Mouse (Mus musculus) myocyte (in vitro differentiated cells): ENCODE measurements at regions not wholly inside any gene's neighbourhood (a gene's known extent, or its start where the extent isn't known, plus 50 kb on each side); places are given as distances from the start of the nearest gene placed in this dataset.

Source experiments
- E2F4 ChIP-seq: IDR thresholded peaks from one replicate; pipeline ENCODE4 v1.6.1; 2011; ENCODE audit warnings: mild to moderate bottlenecking, control low read depth, moderate library complexity; ENCODE audit not compliant: insufficient read depth
- POLR2A ChIP-seq: IDR thresholded peaks from one replicate; pipeline ENCODE4 v1.6.1; 2011; ENCODE audit warnings: low read depth, mild to moderate bottlenecking, control low read depth, moderate library complexity; ENCODE audit not compliant: insufficient read length
- REST ChIP-seq: IDR thresholded peaks from one replicate; pipeline ENCODE4 v1.6.1; 2011; ENCODE audit warnings: mild to moderate bottlenecking, control low read depth, moderate library complexity; ENCODE audit not compliant: insufficient read depth, insufficient read length

- no peak for TF ChIP-seq POLR2A
- TF ChIP-seq E2F4, result no peak
- TF ChIP-seq REST, result no peak
Observed at GRCm38 (mm10) chr12:69501346-69501730, 81.5 kb downstream of the Vcpkmt start.
